Mouse (Mus musculus) brain, embryonic 18.5 days (tissue): ENCODE results near the gene Chd5.

ENCODE experiments used
- DNase-seq: peaks from one replicate; pipeline ENCODE4 v3.0.0-alpha.2; 2012; ENCODE audit warnings: low read depth, low spot score

Chd5 gene

DNA sequence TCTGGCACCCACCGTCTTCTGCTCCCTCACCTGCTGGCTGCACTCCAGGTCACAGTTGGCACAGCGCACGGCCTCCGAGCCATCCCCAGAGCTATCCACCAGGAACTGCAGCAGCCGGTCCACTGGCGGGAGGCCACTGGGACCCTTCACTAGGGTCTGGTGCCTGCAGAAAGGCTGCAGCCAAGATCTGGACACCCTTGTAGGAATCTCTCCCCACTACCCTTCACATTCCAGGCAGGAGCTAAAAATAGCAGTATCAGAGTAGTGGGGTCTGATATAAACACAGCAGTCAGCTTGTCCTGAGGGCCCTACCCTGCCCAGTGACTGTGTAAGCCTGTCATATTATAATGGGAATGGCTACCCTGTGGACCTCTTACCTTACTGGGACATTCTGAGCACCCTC is 20.8 kb upstream of the Chd5 start:
- DNase-seq = no peak

DNA sequence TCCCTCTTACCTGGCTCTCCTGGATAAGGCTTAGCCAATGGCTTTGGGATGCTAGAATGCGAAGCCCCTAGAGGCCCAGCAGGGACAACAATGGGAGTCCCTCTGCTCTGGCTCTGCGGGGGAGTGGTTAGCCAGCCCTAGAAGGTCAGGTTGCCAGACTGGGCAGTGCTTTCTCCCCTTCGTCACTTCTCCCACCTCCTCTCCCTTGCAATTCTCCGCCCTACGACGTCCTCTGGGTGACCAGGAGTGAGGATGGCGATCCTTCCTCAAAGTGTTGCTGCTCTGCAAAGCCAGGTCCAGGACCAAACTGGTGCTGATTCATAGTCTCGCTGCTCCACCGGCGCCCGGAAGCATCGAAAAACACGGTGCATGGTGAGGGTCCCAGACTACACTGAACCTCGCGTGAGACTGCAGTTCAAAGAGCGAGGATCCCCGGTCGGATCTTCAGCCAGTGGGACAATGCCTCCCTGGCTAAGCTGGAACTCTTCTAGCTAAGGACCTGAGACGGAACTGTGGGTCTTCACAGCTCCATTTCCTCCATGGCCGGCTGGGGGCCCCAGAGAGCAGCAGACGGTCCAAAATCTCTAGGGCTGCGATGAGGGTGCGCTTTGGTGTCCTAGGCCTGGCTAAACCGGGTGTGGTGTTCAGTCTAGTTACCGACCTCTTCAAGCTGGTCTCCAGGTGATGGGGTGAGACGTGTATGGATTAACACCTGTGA is 19.8 kb upstream of the Chd5 start, which contains the start of gene Rnf207:
Gene Rnf207, minus strand, starts transcription at position 477 of the 718 bp plus-strand sequence.
- DNase-seq = no peak

DNA sequence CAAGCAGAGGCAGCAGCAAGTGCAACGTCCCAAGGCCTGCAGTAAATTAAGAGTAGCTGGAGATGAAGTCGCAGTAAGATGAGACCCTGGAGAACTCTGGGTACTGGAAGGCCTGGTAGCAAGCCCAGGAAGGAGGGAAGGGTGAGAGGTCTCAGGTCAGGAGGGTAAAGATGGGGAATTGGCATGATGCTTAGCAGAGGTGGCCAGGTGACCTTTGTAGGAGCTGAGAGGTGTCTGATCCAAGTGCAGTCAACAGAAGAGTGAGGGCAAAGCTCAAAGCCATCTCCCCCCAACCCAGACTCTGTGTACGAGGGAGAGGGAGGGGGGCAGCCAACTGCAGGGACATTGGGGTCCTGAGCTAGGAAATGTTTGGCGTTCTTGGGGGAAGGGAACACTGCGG is 17.0 kb upstream of the Chd5 start:
- no peak for DNase-seq

DNA sequence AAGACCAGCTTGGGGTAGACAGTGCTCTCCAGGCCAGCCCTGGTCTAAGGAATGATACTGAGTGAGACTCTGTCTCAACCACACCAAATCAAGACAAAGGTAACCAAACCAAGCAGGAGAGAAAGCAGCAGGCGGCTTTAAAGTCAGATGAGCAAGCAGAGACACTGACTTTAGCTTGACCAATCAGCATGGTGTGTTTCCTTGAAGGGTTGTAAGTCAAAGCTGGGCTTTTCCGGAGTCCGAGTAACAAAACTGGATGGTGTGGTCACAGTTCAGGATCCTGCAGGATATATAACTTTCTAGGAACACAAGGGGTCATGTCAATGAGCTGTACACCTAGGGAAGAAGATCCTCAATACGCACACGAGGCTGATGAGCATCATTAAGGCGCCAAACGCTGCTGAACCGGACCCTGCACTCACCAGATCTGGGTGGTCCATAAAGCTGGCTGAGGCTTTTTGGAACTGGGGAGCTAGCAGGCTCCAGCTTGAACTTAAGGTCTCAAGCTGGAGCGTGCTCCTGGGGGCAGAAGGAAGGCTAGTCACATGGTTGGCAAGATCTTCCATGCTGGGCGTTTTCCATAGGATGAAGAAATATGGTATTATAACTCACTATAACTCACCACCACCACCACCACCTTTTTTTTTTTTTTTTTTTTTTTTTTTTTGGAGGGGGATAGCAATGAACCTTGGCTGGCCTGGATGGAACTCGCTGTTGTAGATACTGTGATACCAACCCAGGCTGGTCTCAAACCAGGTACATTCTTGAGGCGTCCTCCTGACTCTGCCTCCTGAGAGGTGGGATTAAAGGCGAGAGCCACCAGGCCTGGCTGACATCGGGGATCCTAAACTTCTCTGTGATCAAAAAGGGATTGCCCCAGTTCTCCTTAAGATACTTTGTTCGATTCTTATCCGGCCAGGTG is 13.5 kb upstream of the Chd5 start:
- no peak for DNase-seq

DNA sequence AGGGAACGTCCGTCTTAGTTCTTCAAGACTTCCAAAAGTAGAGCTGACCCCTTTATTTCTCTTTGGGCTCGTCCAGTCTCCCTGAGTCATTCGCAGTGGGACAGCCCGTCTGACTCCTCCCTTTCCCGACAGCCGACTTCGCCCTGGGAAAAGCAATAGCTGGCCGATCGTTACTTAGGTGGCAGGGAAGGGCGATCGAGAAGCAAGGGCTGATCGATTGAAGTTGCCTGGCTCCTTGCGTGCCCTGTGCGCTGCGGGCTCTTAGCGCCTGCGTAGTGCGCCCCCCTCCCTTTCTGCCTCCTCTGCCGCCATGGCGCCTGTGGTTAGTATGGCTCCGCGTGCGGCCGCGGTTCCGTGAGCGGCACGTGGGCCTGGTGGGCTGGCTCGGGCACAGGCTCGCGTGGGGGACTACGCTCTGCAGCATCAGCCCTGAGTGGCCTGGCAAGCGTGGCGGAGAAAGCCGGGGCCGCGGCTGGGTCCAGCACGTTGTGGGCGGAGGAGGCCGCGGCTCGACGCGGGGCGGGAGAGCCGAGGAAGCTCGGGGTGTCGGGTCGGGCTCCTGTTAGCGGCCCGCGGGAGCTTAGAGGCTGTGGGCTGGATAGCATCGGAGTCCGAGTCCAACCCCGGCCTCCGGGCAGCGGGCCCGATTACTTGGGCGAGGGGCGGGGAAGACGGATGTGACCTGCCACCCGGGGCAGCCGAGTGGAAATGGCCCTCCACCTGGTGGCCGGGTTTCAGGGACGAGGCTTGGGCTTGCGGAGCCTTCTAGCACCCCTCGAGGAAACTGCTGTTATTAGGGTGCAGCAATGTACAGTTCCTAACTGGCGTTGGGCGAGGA is 12.7 kb upstream of the Chd5 start, which contains the start of gene Rpl22:
Gene Rpl22, plus strand, starts transcription at position 169 of the 838 bp plus-strand sequence.
- DNase-seq = peak; percentile 97

DNA sequence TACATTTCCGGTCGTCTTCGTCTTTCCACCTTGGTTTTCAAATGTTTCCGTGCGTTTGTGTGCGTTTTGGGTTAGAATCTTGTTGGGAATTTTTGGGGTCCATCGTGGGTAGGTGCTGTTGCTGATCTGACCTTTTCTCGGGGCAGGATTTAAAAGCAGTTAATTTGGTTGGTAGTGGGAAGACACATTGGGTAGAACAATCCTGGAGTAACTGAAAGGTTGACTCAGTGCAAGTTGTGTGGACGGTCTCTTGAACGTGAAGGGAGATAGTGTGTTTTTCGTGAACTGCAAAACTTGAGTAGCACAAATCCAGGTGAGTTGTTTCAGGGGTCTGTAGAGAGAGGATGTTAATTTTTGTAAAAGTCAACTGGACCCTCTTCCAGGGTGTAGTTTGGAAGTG is 11.9 kb upstream of the Chd5 start:
- DNase-seq = no peak

DNA sequence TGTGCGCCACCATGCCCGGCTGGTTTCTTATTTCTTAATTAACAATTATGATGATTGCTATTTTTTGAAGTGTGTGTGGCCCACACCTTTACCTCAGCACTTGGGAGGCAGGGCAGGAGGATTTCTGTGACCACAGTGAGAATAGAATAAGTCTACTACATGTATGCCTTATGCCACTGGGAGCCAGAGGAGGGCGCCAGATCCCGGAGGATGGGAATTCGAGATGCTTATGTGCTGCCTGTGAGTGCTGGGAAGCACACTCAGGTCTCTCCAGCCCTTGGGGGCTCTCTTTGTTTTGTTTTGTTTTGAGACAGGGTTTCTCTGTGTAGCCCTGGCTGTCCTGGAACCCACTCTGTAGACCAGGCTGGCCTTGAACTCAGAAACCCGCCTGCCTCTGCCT is 9.8 kb upstream of the Chd5 start:
- DNase-seq = no peak

DNA sequence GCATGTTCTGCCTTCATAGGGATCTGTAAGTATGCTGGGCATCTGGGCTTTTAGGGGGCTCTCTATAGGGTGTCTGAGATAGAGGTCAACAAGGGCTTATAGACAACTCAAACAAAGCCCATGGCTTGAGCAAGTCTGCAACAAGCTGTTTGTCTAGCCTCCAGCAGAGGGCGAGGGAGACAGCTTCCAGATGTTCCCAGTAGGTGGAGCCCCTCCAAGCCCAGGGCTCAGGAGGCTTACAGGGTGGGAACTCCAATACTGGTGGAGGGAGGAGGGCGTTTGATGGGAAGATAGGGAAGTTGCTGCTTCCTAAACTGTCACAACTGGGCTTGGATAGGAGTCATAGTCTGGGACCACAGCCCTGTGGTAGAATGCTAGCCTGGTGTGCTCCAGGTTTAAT is 5.5 kb upstream of the Chd5 start:
- DNase-seq = no peak

DNA sequence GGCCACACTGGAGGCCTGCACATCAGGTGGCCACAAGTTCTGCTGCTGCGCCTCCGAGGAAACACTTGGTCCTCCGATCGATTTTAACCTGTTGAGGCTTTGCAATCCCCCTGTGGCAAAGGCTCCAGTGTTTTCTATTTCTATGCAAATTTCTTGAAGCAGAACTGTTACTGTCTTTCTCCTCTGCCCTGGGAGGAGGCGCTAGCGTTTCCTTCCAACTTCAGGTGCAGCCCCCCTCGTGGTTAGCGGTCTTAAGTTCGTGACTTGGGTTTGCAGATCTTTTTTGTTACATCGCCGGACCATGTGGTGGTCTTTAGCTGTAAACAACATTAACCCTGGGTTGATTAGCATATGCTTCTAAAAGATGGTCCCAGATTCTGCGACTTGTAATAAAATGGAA is 4.9 kb upstream of the Chd5 start:
- DNase-seq = no peak

DNA sequence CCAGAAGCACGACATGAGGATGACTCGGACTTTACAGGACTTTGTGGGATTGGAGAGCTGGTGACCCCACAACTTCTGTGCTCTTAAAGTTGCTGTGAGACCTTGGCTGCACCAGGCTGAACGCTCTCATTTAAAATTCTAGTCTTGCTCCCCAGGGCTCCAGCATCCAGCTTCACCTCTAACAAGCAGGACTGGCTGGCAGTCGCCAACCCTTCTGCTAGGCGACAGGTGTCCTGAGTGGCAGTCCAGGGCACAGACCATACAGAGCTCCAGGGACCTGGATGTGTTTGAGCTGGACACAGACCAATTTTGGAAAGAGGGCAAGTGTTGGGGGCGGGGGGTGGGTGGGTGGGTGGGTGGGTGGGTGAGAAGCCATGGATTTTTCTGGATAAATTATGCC is 679 bp upstream of the Chd5 start:
- DNase-seq = no peak

DNA sequence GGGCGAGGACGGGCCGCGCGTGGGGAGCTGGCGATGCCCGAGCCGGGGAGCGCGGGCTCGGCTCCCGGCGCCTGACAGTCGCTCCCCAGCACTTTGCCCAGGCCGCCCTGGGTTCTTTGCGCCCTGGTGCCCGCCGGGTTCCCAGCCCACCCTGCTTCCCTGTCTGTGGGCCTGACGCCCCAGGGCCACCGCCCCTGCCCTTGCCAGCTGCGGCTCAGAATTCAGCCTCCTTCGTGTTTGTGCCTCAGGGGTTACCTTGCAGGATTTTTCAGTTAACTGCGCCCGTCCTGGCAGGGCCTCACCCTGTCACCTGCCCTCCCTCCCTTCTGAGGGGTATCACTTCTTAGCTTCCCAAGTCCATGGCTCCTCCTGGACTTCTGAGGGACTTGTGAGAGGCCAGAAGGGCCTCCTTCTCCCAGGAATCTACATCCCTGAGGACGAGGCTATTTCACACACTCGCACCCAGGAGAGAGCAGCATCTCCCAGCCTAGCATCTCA is 891 bp downstream of the Chd5 start:
- no peak for DNase-seq

DNA sequence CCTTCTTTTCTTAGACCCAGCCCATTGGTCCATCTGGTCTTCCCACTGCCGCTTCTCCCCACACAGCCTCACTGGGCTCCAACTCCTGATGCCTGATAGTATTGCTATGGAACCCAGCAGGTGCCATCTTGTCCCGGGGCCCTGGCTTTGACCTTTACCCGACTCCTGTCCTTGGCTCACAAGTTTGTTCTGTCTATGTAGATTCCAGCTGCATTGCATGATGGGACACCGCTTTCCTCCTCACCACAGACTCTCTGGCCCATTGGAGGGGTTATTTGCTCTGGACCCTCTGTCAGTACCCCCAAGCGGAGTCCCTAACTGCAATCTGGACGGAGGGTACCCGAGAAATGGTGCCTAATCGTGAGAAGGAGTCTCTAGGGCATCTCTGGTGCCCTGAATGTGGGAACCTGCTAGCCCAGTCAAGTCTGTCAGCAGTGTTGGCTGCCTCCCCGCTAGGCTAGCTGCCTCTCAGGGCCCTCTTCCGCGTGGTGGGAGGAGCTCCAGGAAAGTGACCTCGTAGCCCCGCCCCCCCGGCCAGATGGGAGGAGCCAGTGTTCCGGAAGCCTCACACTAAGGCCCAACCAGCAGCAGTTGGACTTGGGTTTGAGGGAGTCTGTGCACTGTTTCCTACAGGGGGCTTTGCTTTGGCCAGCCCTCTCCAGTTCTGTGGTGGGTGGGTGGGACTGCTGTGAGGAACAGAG is 2.3 kb downstream of the Chd5 start:
- DNase-seq = no peak

DNA sequence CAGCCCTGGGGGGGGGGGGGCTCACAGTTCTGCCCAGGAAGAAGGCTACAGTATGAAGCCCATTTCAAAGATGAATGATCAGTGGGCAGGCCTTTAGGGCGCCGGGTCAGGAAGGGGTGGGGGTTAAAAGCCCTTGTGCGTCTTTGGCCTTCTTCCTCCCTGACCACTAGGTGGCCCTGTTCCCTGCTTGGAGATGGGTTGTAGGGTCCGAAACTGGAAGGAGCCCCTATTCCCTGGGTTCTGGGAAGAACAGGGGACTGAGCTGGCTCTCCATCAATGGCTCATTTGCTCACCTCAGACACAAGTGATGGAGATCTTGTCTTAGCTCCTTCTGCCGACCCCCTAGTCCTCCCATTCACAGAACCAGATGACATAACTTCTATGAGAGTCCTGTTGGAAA is 4.8 kb downstream of the Chd5 start:
- DNase-seq = no peak

DNA sequence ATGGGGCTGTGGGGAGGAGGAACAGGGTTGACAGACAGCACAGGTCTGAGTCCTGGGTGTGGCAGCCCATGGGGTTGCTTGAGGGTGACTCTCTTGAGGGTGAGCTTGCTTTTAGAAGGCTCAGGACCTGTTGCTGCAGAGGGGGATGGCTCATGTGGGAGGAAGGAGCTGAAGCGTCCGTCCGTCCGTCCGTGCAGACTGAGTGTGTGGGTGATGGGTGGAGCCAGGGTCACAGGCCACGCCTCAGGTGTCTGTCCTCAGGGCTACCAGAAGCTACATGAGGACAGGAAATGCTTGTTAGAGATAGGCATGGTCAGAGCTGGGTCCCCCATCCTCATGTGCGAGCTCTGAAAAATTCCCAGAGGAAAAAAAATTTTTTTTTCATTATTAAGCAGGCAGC is 6.2 kb downstream of the Chd5 start:
- DNase-seq = no peak

DNA sequence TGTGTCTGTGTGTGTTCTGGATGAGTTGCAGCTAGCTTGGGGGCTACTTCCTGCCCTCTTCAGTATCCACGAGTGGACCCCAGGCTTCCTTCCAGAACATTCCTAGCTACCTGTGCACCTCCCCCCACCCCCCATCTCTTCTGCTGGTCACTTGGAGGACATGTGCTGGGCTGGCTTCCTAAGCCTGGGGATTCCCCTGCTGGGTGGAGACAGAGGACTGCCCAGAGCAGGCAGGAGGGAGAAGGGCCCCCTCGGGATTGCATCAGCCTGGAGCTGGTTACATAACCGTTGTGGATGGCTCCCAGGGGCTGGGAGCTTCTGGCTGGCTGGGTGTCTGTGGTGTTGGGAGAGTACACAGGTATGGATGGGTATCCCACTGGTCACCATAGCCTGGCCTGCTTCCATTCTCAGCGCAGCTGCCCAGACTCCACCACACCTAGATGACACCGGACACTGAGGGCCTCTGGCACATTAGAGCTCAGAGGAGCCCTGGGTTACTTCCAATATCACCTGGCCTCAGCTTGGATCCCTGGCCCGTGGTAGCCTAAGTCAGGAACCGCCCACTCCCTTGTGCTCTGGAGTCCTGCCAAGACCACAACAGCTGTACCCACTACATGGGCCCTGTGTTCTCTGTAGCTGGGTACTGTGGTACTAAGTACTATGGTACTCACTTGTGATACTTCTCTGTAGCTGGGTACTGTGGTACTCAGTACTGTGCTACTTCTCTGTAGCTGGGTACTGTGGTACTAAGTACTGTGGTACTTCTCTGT is 6.9 kb downstream of the Chd5 start:
- DNase-seq = no peak

DNA sequence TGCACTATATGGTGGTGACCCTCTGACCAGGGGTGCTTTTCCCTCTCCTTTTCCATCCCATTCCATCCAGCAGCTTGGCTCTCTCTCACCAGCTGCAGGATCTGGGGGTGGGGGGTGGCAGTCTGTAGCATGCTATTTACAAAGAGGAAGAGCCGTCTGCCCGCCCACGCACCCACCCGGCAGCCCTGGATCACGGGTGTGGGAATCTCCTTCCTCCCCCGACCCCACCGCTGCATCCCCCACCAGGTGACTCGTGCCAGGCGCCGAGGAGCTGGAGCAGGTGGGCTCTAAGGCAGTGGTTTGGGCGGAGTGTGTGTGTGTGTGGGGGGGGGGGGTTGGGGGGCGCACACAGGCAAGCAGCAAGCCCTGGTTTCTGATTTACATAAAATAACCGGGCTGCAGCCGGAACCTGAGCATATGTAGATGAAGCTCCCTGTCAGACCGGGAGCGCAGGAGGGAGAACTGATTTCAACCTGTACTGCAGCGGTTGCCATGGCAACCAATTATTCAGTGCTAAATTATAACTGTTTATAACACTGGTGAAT is 11.5 kb downstream of the Chd5 start:
- DNase-seq = peak; percentile 87

DNA sequence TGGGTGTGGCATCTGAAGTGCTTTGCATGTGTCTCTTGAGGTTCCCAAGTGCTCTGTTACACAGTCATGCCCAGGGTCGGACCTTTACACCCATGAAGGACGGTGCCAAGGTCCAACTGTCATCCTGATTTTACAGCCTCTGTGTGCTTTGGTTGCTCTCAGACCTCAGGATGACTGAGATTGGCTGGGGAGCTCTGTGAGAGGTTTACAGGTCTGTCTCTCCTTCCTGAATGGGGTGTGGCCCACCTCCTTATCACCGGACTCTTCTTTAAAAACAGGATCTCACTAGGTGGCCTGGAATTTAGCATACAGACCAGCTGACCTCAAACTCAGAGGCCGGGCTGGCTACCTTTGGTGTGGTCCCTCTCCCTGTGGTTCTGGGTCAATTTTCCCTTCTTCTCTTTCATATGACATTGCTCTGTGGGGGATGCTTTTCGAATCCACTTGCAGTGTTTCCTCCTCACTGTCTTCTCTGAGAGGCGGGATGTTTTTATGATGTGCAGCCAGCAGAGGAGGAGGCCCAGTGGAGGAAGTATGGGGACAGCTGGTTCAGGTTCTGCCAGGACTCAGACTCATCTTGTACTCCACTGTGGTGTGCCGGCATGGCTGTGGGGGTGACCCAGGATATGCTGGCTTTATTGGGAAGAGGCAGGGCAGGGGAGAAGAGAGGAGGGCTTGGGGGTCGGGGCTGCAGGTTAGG is 12.4 kb downstream of the Chd5 start:
- no peak for DNase-seq

DNA sequence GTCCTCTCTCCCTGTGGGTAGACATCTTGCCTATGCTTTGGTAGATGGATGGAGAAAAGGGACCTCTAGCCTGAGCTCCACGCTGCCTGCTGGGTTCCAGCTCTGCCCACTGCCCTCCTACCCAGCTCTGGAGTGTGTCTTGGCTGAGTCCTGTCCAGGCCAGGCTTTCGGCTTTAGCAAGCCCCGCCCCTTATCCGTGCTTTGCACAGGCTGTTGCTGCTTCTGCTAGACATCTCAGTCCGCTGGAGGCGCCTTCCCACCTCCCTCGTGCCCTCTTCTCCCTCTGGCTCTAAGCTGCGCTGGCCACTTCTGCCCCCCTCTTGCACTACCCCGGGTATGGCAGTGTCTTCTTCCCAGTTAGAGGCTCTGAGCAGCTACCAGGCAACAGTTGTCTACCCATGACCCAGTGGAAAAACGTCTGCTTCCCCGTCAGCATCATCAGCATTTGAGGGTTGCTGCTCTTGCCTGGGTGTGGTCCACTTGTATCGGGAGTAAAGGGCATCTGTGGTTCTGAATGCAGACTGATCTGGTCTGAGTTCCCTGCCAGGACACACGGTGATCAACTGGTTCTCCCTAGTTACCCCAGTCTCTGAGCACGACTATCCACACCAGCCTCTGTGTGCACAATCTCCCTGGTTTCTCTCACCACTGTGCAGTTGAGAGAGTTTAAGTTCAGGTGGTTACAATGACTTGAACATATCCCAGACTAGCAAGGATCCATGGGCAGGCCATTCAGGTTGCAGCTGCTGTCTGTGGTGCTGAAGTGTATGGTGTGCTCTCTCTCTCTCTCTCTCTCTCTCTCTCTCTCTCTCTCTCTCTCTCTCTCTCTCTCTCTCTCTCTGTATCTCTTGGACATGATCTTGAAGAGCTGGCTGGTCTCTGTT is 13.2 kb downstream of the Chd5 start:
- no peak for DNase-seq
